Mouse (Mus musculus): Measurements from ENCODE around the gene Gm49380.

GRCm38 (mm10) chr9:44066785-44067225 lies 46.5 kb downstream of the Gm49380 start, which contains the start of gene Usp2:
- TF ChIP-seq CTCF (IDR thresholded peaks at IDR 0.05; ENCODE audit: low read depth, low read length) (peak; percentile 75), POLR2A (IDR thresholded peaks at IDR 0.05; ENCODE audit: extremely low read depth, insufficient read depth, low read length) (peak; percentile 41; the same call in 1 of the 2 replicates)

All from liver, adult 2 months (tissue).